Mouse (Mus musculus) liver, embryonic 13.5 days (tissue): Measurements from ENCODE around the gene Tarbp1. TPM values are rescaled to one million over a fixed set of nuclear protein-coding genes. Genes with fewer than 3 reads are reported as not detected.

Source experiments
- ATAC-seq: fragments of 200-750 bp; cut with Nextera tagmentation; 2 replicates; pipeline ENCODE4 v1.8.0; 2017; ENCODE audit warnings: low read depth, mild to moderate bottlenecking, moderate number of reproducible peaks, moderate library complexity
- DNase-seq: peaks from one replicate; pipeline ENCODE4 v3.0.0; 2022
- H3K27ac ChIP-seq: fragments of 300-500 bp; sonication (generic); 2 replicates; pipeline ENCODE4 v1.5.1; 2015; ENCODE audit warnings: moderate library complexity, mild to moderate bottlenecking, inconsistent platforms
- H3K27me3 ChIP-seq: fragments of 300-500 bp; sonication (generic); 2 replicates; pipeline ENCODE4 v1.6.1; 2015; ENCODE audit warnings: mild to moderate bottlenecking, inconsistent platforms
- H3K36me3 ChIP-seq: fragments of 300-500 bp; sonication (generic); 2 replicates; pipeline ENCODE4 v1.6.1; 2015; ENCODE audit warnings: mild to moderate bottlenecking, inconsistent platforms
- H3K4me1 ChIP-seq: fragments of 300-500 bp; sonication (generic); replicated peaks from 2 replicates; pipeline ENCODE4 v1.6.1; 2015; ENCODE audit warnings: inconsistent platforms
- H3K4me2 ChIP-seq: fragments of 300-500 bp; sonication (generic); 2 replicates; pipeline ENCODE4 v1.6.1; 2015; ENCODE audit warnings: inconsistent platforms, mild to moderate bottlenecking, moderate library complexity
- H3K4me3 ChIP-seq: fragments of 300-500 bp; sonication (generic); replicated peaks from 2 replicates; pipeline ENCODE4 v1.5.1; 2015; ENCODE audit warnings: mild to moderate bottlenecking, inconsistent platforms
- H3K9ac ChIP-seq: fragments of 300-500 bp; sonication (generic); 2 replicates; pipeline ENCODE4 v1.6.1; 2015; ENCODE audit warnings: mild to moderate bottlenecking, inconsistent platforms
- H3K9me3 ChIP-seq: fragments of 300-500 bp; sonication (generic); replicated peaks from 2 replicates; pipeline ENCODE4 v1.6.1; 2016; ENCODE audit warnings: inconsistent platforms
- WGBS: fragments of 180-500 bp; shearing (Covaris S2); methylation state at CpG from one replicate; pipeline ENCODE4 v1.1.7; 2015; ENCODE audit not compliant: insufficient replicate concordance; 5-methylcytosine and 5-hydroxymethylcytosine counted together
- polyA plus RNA-seq: library from polyadenylated mRNA; unstranded; fragments of >200 nt; fragmentation: Nextera tagmentation; extraction: Ambion mirVana; gene quantifications from 2 replicates; pipeline ENCODE4 v1.2.1, GENCODE M21; 2015

Tarbp1 gene
- polyA plus RNA-seq: 1.3 and 1.6 TPM in 2 replicates

DNA sequence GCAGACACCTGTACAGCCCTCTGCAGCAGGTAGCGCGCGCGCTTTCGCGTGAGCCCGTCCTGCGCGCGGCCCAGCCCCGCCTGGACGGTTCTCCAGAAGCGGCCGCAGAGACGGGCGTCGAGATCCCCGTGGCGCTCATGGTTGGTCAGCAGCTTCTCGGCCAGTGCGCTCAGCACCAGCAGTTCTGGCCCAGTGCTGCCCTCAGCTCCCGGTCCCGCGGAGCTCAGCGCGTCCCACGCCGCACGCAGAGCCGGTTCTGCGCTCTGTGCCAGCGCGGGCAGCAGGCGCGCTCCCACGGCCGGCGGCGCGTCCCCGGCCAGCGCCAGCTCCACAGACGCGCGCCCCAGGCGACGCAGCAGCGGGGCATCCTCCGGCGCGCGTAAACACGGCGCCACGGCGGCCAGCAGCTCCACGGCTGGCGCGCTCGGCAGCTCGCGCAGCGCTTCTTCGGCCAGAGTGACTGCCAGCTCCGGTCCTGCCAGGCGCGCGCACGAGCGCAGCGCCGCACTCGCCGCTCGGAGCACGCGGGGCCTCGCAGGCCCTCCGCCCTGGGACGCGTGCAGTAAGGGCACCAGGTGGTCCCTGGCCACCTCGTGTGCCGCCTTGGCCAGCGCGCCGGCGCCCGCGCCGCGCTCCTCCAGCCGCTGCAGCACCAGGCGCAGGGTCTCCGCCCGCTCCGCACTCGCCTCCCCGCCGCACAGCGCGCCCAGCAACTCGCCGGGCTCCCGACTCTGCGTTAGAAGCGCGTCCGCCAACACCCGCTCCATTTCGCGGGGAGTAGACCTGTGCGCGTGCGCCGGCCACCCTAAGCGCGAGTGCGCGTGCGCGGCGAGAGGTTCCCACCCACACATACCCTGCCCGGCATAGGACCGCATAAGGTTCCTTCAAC is at the start of gene Tarbp1:
Gene Tarbp1, minus strand, starts transcription at position 767 of the 889 bp plus-strand sequence.
- Histone ChIP-seq H3K27ac (peak within 1 kb of the TSS; percentile 47), H3K36me3 (peaks cover 17% of the 10 kb centered on the region), H3K4me1 (peaks cover 27% of the 10 kb centered on the region), H3K9ac (peak within 1 kb of the TSS; percentile 78), H3K4me3 (peak within 1 kb of the TSS; percentile 79), H3K9me3 (no peaks in the 10 kb centered on the region), H3K4me2 (peak within 1 kb of the TSS; percentile 86), H3K27me3 (peaks cover 16% of the 10 kb centered on the region)
- DNase-seq: peak; percentile 77
- WGBS: under 1% methylated on average over 124 of the region's 124 CpGs
- ATAC-seq: peak; percentile 84

GRCm38 (mm10) chr8:126524233-126524985 is 49.5 kb upstream of the Tarbp1 start:
- no peak overlapping the region for H3K4me2 ChIP-seq
- DNase-seq (no peak), ATAC-seq (no peak)
- no peaks in the 10 kb centered on the region for H3K9me3 ChIP-seq
- no peaks in the 10 kb centered on the region for H3K36me3 ChIP-seq
- H3K9ac ChIP-seq: no peak overlapping the region
- H3K27ac ChIP-seq: no peak overlapping the region
- H3K27me3 ChIP-seq: no peaks in the 10 kb centered on the region
- H3K4me3 ChIP-seq: no peak overlapping the region
- 82% methylated on average over 18 of the region's 18 CpGs for WGBS
- peaks cover 5% of the 10 kb centered on the region; the same call in 1 of the 2 replicates for H3K4me1 ChIP-seq

DNA sequence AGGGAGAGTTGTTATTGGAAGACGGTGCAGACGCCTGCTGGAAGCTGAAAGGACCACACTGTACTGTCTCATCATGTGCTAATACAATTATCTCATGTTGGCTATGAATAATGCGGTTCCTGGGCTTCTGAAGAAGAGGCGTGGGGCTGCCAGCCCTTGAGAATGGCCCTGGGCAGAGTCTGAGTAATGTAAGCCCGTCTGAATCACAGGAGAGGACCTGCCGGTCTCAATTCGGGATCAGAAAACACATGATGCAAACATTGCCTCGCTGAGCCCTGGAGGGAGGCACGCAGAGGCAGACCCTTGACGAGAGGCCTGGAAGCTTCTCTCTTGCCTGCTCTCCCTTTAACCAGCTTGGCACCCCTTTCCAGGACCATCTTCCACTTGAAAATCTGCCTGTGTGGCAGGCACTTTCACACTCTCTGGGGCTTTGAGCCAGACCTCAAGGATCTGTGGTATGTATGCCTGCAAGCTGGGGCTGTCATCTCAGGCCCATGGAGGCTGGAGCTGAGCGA is 48.3 kb upstream of the Tarbp1 start:
- Histone ChIP-seq H3K4me3 (no peak overlapping the region), H3K9ac (no peak overlapping the region), H3K4me1 (peaks cover 5% of the 10 kb centered on the region; the same call in 1 of the 2 replicates), H3K4me2 (no peak overlapping the region), H3K27me3 (no peaks in the 10 kb centered on the region), H3K9me3 (no peaks in the 10 kb centered on the region), H3K36me3 (no peaks in the 10 kb centered on the region), H3K27ac (no peak overlapping the region)
- DNase-seq: no peak
- 65% methylated on average over 11 of the region's 11 CpGs for WGBS
- ATAC-seq: no peak

- ATAC-seq (no peak), DNase-seq (no peak)
- no peaks in the 10 kb centered on the region for H3K36me3 ChIP-seq
- no peak overlapping the region for H3K9ac ChIP-seq
- no peaks in the 10 kb centered on the region for H3K9me3 ChIP-seq
- H3K4me3 ChIP-seq: no peak overlapping the region
- 68% methylated on average over 4 of the region's 4 CpGs for WGBS
- no peak overlapping the region for H3K27ac ChIP-seq
- peaks cover 7% of the 10 kb centered on the region for H3K4me1 ChIP-seq
- H3K4me2 ChIP-seq: no peak overlapping the region
- 0 out of 2 replicates have a peak, but pooled peaks cover 4% of the 10 kb centered on the region for H3K27me3 ChIP-seq
Observed at GRCm38 (mm10) chr8:126519447-126519975, 44.6 kb upstream of the Tarbp1 start.

- H3K4me1 ChIP-seq: peaks cover 7% of the 10 kb centered on the region
- ATAC-seq: peak; percentile 59
- 0 out of 2 replicates have a peak, but pooled peaks cover 4% of the 10 kb centered on the region for H3K27me3 ChIP-seq
- peak; percentile 28 for DNase-seq
- no peak overlapping the region for H3K9ac ChIP-seq
- no peak overlapping the region for H3K27ac ChIP-seq
- no peaks in the 10 kb centered on the region for H3K9me3 ChIP-seq
- WGBS: 25% methylated on average over 27 of the region's 27 CpGs
- peak overlapping the region; percentile 45 for H3K4me2 ChIP-seq
- peak overlapping the region; percentile 13 for H3K4me3 ChIP-seq
- H3K36me3 ChIP-seq: no peaks in the 10 kb centered on the region
Observed at GRCm38 (mm10) chr8:126516620-126517577, 42.0 kb upstream of the Tarbp1 start.

- Histone ChIP-seq H3K4me2 (no peak overlapping the region), H3K27ac (no peak overlapping the region), H3K9me3 (no peaks in the 10 kb centered on the region), H3K27me3 (0 out of 2 replicates have a peak, but pooled peaks cover 4% of the 10 kb centered on the region), H3K9ac (no peak overlapping the region), H3K36me3 (no peaks in the 10 kb centered on the region), H3K4me1 (peaks cover 7% of the 10 kb centered on the region), H3K4me3 (no peak overlapping the region)
- 54% methylated on average over 10 of the region's 10 CpGs for WGBS
- DNase-seq (no peak), ATAC-seq (no peak)
Observed at GRCm38 (mm10) chr8:126514011-126514964, 39.4 kb upstream of the Tarbp1 start.

DNA sequence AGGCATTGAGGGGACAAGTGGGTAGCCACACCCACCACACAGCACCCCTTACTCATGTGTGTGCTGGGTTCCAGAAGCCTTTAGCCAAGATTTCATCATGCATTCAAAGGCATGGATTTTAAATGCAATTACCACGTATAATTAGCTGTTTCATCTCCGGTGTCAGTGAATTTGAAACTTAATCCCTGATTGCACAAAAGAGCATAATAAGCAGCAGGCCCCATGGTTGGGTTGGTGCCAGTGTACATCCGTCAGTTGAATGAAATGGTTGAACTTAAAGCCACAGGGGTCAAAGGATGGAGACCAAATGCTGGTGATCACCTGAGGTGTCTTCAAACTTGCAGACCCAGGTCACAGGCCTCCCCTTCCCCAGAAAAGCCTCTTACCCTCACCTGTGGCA is 36.0 kb upstream of the Tarbp1 start:
- no peaks in the 10 kb centered on the region; the same call in 1 of the 2 replicates for H3K4me1 ChIP-seq
- WGBS: 62% methylated on average over 3 of the region's 3 CpGs
- H3K27me3 ChIP-seq: 0 out of 2 replicates have a peak, but pooled peaks cover 4% of the 10 kb centered on the region
- no peaks in the 10 kb centered on the region for H3K36me3 ChIP-seq
- no peak overlapping the region for H3K9ac ChIP-seq
- H3K4me3 ChIP-seq: no peak overlapping the region
- no peak for ATAC-seq
- no peak for DNase-seq
- no peak overlapping the region for H3K4me2 ChIP-seq
- H3K9me3 ChIP-seq: no peaks in the 10 kb centered on the region
- H3K27ac ChIP-seq: no peak overlapping the region

GRCm38 (mm10) chr8:126509635-126510034 is 34.8 kb upstream of the Tarbp1 start:
- DNase-seq: no peak
- Histone ChIP-seq H3K4me1 (no peaks in the 10 kb centered on the region; the same call in 1 of the 2 replicates), H3K4me3 (no peak overlapping the region), H3K9ac (no peak overlapping the region), H3K27ac (no peak overlapping the region), H3K36me3 (no peaks in the 10 kb centered on the region), H3K9me3 (no peaks in the 10 kb centered on the region), H3K27me3 (no peaks in the 10 kb centered on the region), H3K4me2 (no peak overlapping the region)
- WGBS: 70% methylated on average over 6 of the region's 6 CpGs
- no peak for ATAC-seq

DNA sequence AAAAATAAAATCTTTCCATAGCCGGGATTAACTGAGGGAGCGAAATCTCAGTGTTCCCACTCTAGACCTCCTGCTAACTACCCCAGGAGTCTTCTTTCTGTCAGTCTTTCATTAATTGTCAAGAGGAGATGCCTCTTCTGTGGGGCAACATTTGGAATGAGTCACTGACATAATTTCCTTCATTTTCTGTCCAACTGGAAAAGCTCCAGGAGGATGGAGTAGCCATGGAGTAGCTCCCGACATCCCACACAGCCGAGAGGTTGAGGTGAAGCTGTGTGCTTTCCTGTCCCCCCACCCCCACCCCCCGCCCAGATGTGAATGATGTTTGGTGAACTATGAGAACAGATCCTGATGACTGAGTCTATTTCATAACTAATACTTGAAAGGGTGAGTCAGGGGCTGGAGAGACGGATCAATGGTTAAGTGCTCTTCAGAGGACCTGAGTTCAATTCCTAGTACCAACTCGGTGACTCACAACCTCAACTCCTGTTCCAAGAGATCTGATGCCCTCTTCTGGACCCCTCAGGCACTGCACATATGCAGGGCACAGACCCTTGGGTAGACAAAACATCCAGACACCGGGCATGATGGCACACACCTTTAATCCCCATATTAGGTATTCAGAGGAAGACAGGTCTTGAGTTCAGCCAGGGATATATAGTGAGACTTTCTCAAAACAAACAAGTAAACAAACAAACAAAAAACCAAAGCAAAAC is 34.2 kb upstream of the Tarbp1 start:
- Histone ChIP-seq H3K9me3 (no peaks in the 10 kb centered on the region), H3K4me1 (no peaks in the 10 kb centered on the region), H3K4me3 (no peak overlapping the region), H3K9ac (no peak overlapping the region), H3K27me3 (no peaks in the 10 kb centered on the region), H3K36me3 (no peaks in the 10 kb centered on the region), H3K27ac (no peak overlapping the region), H3K4me2 (no peak overlapping the region)
- DNase-seq: no peak
- 74% methylated on average over 8 of the region's 8 CpGs for WGBS
- no peak for ATAC-seq
